Mouse (Mus musculus) CD4-positive, CD25-positive, alpha-beta regulatory T cell, adult 2 months (primary cell): Measurements from ENCODE around the gene Pigp.
A peak's percentile ranks its signal among the peaks of the same experiment; 100 is the strongest.

ENCODE experiments used
- DNase-seq: peaks from one replicate; pipeline ENCODE4 v3.0.0-alpha.2; 2012; ENCODE audit warnings: low read depth, low spot score

The Pigp gene

DNA sequence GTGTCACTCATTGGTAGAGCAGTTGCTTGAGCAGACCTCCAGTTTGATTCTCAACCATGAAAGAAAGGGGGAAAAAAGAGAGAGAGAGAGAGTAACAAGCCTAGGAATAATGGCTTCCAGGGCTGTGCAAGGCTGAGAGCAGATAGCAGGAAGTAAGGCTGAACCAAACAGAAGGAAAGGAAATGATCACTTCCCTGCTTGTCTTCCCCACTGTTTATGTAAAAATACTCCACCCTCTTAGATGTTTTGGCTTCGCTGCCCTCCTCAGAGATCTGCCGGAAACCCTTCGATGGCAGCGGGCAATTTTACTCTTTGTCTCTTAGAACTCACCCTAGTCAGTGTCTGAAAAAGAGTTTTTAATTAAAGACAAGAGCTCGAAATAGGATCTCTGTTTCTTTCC, 48.0 kb downstream of the Pigp start:
- no peak for DNase-seq

DNA sequence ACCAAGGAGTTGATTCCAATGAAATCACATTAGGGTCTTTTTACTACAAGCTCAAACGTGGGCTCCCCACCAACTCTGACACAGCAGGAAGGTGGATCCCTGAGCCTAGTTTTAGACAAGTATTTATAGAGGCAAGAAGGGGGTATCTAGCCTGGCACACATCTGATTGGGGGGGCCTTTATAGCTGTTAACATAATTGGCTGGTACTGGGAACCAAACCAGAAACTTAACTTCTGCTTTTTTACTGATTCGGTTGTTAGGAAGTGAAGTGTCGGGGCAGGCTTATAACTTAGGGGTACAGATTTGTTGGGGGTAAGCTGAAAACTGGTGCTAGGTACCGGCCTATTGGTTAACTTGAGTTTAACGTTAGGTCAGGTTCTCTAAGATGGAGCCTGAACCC, 51.4 kb downstream of the Pigp start:
- no peak for DNase-seq

DNA sequence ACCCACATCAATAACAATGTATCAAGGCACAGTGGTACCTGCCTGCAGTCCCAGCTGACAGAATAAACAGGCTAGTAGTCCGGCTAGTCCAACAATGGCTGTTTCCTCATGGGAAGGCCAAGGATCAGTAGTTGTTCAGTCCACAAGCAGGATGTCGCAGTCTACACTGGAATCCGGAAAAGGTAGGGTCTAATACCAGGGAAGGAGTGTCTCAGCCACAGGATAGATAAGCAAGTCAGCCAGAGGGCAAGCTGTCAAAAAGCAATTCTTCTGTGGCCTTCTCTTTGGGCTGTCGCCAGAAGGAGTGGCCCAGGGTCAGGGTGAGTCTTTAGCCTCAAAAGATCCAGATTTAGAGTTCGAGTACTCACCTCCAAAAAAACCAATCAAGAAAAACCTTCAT, 53.9 kb downstream of the Pigp start:
- DNase-seq = no peak

DNA sequence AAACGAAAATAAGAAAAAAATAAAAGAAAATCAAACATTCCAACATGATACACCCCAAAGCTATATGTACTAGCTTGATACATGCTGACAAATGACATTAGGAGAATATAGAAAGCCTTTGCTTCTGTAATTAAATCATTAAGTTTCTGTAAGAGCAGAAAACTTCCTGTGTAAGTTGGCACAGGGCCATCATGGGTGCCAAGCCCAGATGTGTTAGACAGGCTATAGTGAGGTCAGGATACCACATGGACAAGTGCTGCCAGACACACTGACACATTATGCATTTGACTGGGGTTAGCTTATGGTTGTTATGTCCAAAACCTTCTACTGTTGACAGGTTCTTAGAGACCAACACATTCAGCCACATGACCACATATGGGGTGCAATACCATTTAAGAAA, 56.4 kb downstream of the Pigp start:
- peak; percentile 41 for DNase-seq

DNA sequence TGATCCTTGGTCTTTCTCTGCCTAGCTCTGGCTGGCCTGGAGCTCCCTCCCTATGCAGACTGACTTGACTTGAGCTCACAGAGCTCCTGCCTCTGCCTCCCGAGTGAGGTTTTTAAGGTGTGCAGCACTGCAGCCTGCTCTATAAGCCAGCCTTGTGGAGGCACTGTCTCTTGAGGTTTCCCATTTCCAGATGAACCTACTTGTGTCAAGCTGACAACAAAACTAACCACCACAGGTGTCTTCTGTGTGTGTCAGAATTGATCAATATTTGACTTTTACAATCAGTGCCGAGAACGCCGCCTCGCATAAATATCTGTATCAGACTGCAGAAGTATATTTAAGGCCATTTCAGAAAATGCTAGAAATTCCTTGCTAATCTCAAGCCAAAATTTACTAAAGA, 57.0 kb downstream of the Pigp start:
- no peak for DNase-seq

DNA sequence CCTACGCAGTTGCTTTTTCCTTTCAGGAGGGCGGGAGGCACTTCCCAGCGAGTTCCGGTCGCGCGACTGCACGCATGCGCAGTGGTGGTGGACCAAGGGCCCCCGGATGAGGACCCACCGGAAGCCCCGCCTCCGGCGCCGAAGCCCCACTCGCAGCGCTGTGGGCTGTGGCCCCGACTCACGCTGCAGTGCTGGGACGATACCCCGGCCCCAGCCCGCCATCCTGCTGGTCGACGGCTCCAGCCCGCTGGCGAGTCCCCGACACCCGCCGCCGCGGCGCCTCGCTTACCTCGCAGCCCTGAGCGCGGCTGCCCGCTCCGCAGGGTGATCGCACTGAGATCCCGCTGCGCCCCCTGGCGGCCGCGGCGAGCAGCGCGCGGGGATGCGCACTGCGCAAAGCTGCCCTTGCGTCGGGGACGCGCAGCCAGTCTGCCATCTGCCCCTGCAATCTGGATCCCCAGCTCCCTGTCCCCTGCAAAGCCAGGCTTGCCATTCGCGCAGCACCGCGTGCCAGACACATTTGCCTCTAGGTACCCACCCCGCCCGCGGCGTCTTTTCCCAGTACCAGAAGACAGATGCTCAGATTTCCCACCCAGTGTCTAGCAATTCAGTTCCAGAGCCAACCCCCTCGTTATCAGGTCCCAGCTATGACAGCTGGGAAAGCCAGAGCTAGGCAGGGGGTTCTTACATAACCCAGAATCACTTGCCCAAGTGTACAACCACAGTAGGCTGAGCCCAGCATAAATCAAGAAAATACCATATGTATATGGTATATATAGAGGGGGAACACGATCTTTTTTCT, 58.2 kb downstream of the Pigp start, which contains the start of gene Hlcs:
Gene Hlcs, minus strand, starts transcription at position 343 of the 802 bp plus-strand sequence.
- peak; percentile 99 for DNase-seq

DNA sequence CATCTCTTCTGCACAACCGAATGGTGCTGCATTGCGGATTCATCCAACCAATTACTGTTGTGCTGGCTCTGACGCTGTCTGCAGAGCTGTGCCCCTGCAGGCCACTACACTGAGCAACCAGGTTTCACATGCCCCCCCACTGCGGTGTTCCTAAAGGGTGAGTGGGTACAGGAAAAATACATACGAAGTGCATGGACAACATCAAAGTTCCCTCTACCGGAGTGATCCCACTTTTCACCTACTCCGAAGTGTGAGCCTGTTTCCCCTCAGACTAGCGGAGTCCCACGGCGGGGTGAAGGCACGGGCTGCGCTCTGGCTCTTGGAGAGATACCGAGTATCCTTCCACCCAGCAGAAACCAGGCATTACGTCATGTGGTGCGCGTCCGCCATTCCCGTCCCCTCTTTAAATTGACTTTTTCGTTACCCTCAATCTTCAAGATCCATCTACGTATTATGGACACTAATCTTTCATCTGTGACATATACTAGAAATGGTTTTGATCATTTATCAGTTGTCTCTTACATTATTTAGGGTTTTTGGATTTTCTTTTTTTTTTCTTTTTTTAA, 58.9 kb downstream of the Pigp start:
- DNase-seq = peak; percentile 90

DNA sequence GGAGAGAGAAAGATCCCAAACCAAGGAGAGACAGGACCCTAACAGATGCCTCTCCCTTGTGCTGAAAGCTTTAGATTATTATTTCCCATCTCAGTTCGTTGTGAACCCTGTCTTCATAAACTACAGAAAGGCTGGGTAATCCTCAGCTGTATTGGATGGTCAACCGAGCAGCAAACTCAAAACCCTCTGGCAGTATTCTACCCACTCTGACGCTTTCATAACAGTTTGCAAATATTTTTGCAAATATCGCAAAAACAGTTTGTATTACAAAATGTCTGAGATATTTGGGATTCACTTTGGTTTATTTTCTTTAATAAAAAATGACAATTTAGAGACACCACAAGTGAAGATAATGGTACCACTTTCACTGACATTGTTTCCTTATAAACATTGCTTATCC, 59.7 kb downstream of the Pigp start:
- DNase-seq = no peak

DNA sequence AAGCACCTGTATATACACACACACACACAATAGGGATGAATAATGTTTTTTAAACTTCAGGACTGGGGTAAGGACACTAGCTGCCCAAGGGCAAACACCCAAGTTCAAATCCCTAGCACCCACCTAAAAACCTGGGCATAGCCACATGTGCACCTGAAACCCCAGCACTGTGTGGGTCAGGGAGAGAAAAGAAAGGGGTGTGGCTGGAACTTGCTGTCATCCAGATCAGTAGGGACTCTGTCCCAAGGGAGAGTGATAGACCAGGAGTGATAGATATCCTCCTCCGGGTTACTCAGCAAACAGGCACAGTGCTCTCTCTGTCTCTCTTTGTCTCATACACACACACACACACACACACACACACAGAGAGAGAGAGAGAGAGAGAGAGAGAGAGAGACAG, 60.2 kb downstream of the Pigp start:
- DNase-seq = no peak

DNA sequence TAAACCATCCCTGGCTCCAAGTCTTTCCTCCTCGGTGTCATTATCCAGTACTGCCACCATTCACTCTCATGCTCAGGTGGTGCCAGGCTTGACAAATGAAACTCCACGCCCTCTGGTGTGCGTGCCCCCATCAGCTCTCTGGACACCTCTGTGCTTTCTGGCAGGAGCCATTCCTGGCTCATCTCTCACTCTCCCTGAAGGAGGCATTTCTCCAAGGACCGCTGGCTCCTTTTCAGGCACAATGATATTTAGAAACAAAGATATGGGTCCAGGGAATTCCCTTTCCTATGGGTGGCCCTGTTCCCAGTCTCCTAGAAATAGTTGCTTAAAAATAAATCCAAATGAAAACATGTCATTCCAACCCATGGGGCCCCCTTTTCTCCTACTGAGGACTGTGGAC, 62.6 kb downstream of the Pigp start:
- DNase-seq = no peak
